Mouse (Mus musculus) midbrain, embryonic 11.5 days (tissue): ENCODE results near the gene Sftpd. TPM values are rescaled to one million over a fixed set of nuclear protein-coding genes. Genes with fewer than 3 reads are reported as not detected.
A peak's percentile ranks its signal among the peaks of the same experiment; 100 is the strongest.

ENCODE experiments used
- ATAC-seq: fragments of 200-750 bp; cut with Nextera tagmentation; 2 replicates; pipeline ENCODE4 v1.8.0; 2017; ENCODE audit warnings: moderate TSS enrichment, moderate library complexity; ENCODE audit not compliant: low FRiP score
- DNase-seq: peaks from one replicate; pipeline ENCODE4 v3.0.0; 2015; ENCODE audit warnings: low spot score; ENCODE audit errors: missing footprints
- H3K27ac ChIP-seq: fragments of 300-500 bp; sonication (generic); 2 replicates; pipeline ENCODE4 v1.5.1; 2014; ENCODE audit warnings: low read depth, low read length
- H3K27me3 ChIP-seq: fragments of 300-500 bp; sonication (generic); 2 replicates; pipeline ENCODE4 v1.6.1; 2014; ENCODE audit warnings: mild to moderate bottlenecking, low read length, moderate library complexity, mixed read lengths; ENCODE audit not compliant: control insufficient read depth, insufficient read depth
- H3K36me3 ChIP-seq: fragments of 300-500 bp; sonication (generic); 2 replicates; pipeline ENCODE4 v1.6.1; 2014; ENCODE audit warnings: mild to moderate bottlenecking, low read length, moderate library complexity, mixed read lengths; ENCODE audit not compliant: control insufficient read depth, insufficient read depth
- H3K4me1 ChIP-seq: fragments of 300-500 bp; sonication (generic); 2 replicates; pipeline ENCODE4 v1.6.1; 2014; ENCODE audit warnings: low read length; ENCODE audit not compliant: control insufficient read depth, insufficient read depth
- H3K4me2 ChIP-seq: fragments of 300-500 bp; sonication (generic); 2 replicates; pipeline ENCODE4 v1.6.1; 2014; ENCODE audit warnings: mild to moderate bottlenecking, moderate library complexity
- H3K4me3 ChIP-seq: fragments of 300-500 bp; sonication (generic); 2 replicates; pipeline ENCODE4 v1.5.1; 2014; ENCODE audit warnings: low read depth, low read length
- H3K9ac ChIP-seq: fragments of 300-500 bp; sonication (generic); 2 replicates; pipeline ENCODE4 v1.6.1; 2014; ENCODE audit warnings: low read length
- H3K9me3 ChIP-seq: fragments of 300-500 bp; sonication (generic); 2 replicates; pipeline ENCODE4 v1.6.1; 2016; ENCODE audit warnings: low read length; ENCODE audit not compliant: control insufficient read depth
- WGBS: fragments of 180-500 bp; shearing (Covaris S2); extraction: QIAGEN DNeasy Blood & Tissue Kit; methylation state at CpG from one replicate; pipeline ENCODE4 v1.1.7; 2014; 5-methylcytosine and 5-hydroxymethylcytosine counted together
- polyA plus RNA-seq: library from polyadenylated mRNA; unstranded; fragments of >200 nt; fragmentation: Nextera tagmentation; extraction: Ambion mirVana; gene quantifications from 2 replicates; pipeline ENCODE4 v1.2.1, GENCODE M21; 2014

Sftpd gene
- polyA plus RNA-seq, 1 experiment from 2014 or later = not detected

DNA sequence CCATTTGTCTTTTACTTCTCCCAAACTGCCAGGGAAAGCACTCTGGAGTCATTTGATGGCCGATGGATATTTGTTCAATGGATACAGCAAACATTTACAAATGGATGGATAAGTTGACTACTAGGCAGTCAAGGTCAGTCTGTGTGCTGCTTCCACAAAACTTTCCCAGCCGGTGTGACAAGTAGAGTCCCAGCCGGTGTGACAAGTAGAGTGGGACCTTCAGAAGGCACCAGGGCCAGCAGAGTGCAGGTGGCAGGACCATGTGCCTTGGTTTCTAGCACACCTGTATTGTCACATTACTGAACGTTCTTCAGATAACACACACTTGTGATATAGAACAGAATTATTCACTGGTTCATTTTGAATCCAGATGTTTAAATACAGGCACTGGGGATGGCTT is 24.9 kb downstream of the Sftpd start:
- Histone ChIP-seq H3K9me3 (no peaks in the 10 kb centered on the region), H3K9ac (no peak overlapping the region), H3K27ac (no peak overlapping the region), H3K4me3 (no peak overlapping the region), H3K4me2 (no peak overlapping the region), H3K27me3 (no peaks in the 10 kb centered on the region), H3K4me1 (no peaks in the 10 kb centered on the region), H3K36me3 (no peaks in the 10 kb centered on the region)
- no peak for ATAC-seq
- no peak for DNase-seq
- WGBS = 87% methylated on average over 4 of the region's 4 CpGs

DNA sequence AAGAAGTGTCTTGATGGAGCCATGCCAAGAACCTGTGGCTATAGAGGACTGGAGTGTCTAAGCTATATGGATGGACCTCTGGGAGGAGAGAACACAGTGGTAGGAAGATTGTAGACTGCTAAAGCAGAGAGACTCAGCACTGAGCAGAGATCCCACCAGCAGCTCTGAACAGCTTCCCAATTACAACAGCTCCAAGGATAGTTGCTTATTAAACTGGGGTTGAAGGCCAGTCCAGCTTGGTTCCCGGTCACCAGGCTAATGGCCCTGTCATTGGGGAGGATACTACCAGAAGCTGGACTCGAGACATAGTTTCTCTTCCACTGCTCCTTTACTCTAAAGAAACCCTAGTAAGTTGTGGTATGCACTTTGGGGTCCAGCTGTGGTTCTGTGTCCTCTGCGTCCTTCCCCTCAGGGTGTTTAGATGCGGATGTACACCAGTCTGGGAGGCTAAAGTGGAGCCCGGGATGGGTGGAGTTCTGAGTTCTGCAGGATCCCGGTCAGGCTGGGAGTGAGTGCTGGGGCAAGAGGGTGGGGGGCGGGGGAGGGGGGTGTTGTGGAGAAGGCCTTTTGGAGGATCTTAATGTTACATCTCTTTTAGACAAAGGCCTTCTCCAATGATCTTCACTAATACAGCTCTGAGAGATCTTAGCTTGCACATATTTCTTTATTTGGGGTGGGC is 33.6 kb downstream of the Sftpd start, which contains the start of gene Mbl1:
Mbl1 (plus strand) TSS at position 239 of the 679 bp plus-strand sequence.
- DNase-seq (no peak), ATAC-seq (no peak)
- Histone ChIP-seq H3K9ac (no peak within 1 kb of the TSS), H3K36me3 (no peaks in the 10 kb centered on the region), H3K4me1 (no peaks in the 10 kb centered on the region), H3K27me3 (no peaks in the 10 kb centered on the region), H3K4me2 (no peak within 1 kb of the TSS), H3K9me3 (no peaks in the 10 kb centered on the region), H3K4me3 (no peak within 1 kb of the TSS), H3K27ac (no peak within 1 kb of the TSS)
- WGBS = 85% methylated on average over 7 of the region's 7 CpGs

DNA sequence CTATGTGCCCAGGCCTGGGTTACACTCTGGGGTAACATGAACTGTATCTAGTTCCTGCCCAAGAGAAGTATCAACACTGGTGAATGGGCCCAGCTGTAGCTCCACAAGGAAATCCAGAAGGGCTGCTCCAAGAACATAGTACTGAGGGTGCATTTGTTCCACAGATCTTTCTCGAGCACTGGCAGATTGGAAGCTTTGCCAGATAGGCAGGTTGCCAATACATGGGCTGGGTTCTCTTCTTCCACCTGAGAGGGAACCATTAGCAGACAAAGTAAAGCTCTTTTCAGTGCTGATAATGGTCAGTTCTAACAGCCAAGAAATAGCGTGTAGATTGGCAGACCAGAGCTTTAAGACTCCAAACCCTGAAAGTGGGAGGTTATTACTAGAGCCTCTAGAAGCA is 37.6 kb downstream of the Sftpd start:
- DNase-seq (no peak), ATAC-seq (no peak)
- Histone ChIP-seq H3K9me3 (no peaks in the 10 kb centered on the region), H3K4me1 (no peaks in the 10 kb centered on the region), H3K4me3 (no peak overlapping the region), H3K27ac (no peak overlapping the region), H3K27me3 (no peaks in the 10 kb centered on the region), H3K9ac (no peak overlapping the region), H3K36me3 (no peaks in the 10 kb centered on the region), H3K4me2 (no peak overlapping the region)
- WGBS = 91% methylated on average over 2 of the region's 2 CpGs

DNA sequence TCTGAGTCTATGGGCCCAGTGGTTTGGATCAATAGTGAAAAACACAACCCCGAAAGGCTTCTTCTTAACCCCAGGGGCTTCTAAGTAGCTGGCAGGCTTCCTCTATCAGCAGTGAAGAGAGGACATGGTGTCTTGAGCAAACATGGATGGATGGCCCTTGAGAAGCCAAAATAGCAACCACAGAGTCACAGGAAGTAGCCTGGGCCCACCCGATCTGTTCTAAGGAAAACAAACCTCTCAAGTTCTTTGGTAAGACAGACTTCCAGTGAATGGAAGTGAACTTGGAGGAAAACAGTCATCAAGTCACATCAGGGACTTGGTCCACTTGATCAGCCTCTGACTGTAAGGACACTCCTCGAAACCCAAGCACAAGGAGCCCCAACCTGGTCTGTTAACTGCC is 38.0 kb downstream of the Sftpd start:
- WGBS = 85% methylated on average over 3 of the region's 3 CpGs

DNA sequence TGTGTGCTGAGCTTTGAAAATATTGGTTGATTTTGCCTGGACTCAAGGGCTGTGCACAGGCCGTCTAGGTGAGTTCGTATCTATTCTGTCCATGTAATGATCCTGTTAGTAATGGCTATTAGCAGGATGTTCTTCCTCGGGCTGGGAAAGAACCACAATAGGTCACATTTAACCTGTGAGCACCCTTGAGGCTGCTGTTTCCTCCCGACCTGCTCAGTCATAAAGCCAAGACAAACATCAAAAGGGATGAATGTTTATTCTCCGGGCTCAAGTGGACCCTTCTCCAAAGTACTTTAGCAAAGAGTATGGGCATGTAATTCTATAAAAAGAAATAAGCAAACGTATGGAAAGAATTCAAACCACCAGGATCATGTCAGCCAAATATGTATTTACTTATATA is 38.9 kb downstream of the Sftpd start:
- H3K9me3 ChIP-seq = no peaks in the 10 kb centered on the region
- no peak overlapping the region for H3K27ac ChIP-seq
- no peaks in the 10 kb centered on the region for H3K27me3 ChIP-seq
- DNase-seq = no peak
- WGBS = 67% methylated on average over 6 of the region's 6 CpGs
- H3K4me3 ChIP-seq = no peak overlapping the region
- H3K4me1 ChIP-seq = no peaks in the 10 kb centered on the region
- no peak overlapping the region for H3K4me2 ChIP-seq
- ATAC-seq = no peak
- H3K36me3 ChIP-seq = no peaks in the 10 kb centered on the region
- no peak overlapping the region for H3K9ac ChIP-seq

More for the DNA sequence above, 38.0 kb downstream of the Sftpd start:
- no peak overlapping the region for H3K9ac ChIP-seq
- H3K27me3 ChIP-seq = no peaks in the 10 kb centered on the region
- H3K4me3 ChIP-seq = no peak overlapping the region
- no peaks in the 10 kb centered on the region for H3K9me3 ChIP-seq
- ATAC-seq = no peak
- no peak overlapping the region for H3K27ac ChIP-seq
- H3K36me3 ChIP-seq = no peaks in the 10 kb centered on the region
- H3K4me1 ChIP-seq = no peaks in the 10 kb centered on the region
- no peak overlapping the region for H3K4me2 ChIP-seq
- no peak for DNase-seq

DNA sequence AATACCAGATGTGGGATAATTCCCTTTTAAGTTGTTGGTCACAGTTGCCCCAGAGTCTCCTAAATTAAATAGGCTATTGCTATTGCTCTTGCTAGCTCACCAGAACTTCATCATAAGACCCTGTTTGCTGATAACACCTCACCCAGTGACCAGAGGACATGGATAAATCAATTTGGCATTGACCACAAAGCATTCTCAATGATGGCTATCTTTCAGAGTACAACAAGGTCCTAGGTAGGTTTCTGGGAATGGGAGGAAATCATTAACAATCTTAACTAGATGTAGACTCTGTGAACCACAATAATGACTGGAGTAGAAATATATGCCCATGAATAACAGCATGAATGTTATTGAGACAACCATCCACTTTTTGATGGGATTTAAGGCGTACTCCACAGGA is 44.3 kb downstream of the Sftpd start:
- Histone ChIP-seq H3K36me3 (no peaks in the 10 kb centered on the region), H3K9me3 (no peaks in the 10 kb centered on the region), H3K4me1 (no peaks in the 10 kb centered on the region), H3K4me2 (no peak overlapping the region), H3K27me3 (no peaks in the 10 kb centered on the region), H3K4me3 (no peak overlapping the region), H3K27ac (no peak overlapping the region), H3K9ac (no peak overlapping the region)
- no peak for DNase-seq
- 83% methylated on average over 1 of the region's 1 CpGs for WGBS
- no peak for ATAC-seq

DNA sequence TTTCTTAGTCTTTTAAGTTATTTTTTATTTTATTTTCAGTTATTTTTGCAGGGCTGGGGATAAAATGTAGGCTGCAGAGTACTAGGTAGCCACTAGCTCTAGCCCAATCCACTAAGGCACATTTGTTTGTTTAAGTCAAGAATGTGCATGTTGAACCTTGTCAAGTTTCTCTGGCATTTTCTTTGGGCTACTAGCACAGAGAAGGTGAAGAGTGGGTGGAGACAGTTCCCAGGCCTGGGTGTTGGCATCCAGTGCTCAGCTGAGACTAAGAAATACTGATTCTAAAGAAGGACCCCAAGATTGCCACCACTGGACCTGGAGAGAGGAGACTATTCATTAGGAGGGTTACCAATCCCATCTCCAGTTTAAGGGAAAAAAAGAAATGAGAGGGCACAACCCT is 47.9 kb downstream of the Sftpd start:
- H3K4me1 ChIP-seq = no peaks in the 10 kb centered on the region
- no peaks in the 10 kb centered on the region for H3K9me3 ChIP-seq
- H3K9ac ChIP-seq = no peak overlapping the region
- DNase-seq = no peak
- H3K36me3 ChIP-seq = no peaks in the 10 kb centered on the region
- ATAC-seq = no peak
- no peak overlapping the region for H3K27ac ChIP-seq
- no peaks in the 10 kb centered on the region for H3K27me3 ChIP-seq
- no peak overlapping the region for H3K4me3 ChIP-seq
- no peak overlapping the region for H3K4me2 ChIP-seq

DNA sequence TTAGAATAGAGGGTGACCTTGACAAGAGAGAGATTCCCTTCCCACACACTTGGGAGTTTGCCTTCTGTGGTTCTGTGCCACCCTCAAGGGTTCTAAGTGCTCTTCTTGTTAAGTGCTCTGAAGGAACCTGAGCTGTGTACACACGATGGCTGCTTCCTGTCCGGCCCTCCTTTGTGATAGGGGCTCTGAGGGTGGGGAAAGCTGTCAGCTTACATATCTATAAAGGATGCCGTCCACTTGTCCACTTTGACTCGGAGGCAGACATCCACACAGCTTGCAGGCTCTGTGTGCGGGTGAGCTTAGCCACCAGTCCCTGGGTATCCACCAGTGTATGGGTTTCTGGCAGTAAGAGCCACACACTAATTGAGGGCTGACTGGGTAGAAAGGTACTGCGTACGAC is 53.4 kb downstream of the Sftpd start, which contains the start of gene Sftpa1:
Sftpa1 (plus strand) TSS at position 243 of the 400 bp plus-strand sequence.
- Histone ChIP-seq H3K4me1 (no peaks in the 10 kb centered on the region), H3K9me3 (no peaks in the 10 kb centered on the region), H3K36me3 (no peaks in the 10 kb centered on the region), H3K4me3 (no peak within 1 kb of the TSS), H3K27ac (no peak within 1 kb of the TSS), H3K27me3 (no peaks in the 10 kb centered on the region), H3K4me2 (no peak within 1 kb of the TSS), H3K9ac (no peak within 1 kb of the TSS)
- 78% methylated on average over 7 of the region's 7 CpGs for WGBS
- no peak for ATAC-seq
- no peak for DNase-seq

DNA sequence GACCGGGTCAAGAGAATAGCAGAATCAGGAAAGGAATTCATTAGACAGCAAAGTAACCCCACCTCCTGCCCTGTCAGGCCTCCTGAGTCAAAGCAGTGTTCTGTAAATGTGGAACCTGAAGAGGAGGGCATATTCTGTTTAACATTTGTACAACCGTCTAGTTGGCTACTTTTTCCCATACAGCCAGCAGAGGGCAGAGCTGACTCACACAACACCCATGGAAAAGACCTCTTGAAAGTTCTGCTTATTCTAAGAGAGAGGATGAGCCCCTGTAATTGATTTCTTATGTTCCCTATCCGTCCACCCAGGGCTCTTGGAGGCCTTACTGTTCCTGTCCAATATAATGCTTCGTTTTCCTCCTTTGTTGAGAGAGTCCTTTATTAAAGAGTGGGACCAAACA is 57.0 kb downstream of the Sftpd start:
- Histone ChIP-seq H3K9me3 (no peaks in the 10 kb centered on the region), H3K4me3 (no peak overlapping the region), H3K4me2 (no peak overlapping the region), H3K36me3 (no peaks in the 10 kb centered on the region), H3K4me1 (no peaks in the 10 kb centered on the region), H3K27me3 (no peaks in the 10 kb centered on the region), H3K9ac (no peak overlapping the region), H3K27ac (no peak overlapping the region)
- DNase-seq (peak; percentile 87), ATAC-seq (0 out of 2 replicates have a peak, but pooled peaks have one; percentile 30)
- WGBS = 24% methylated on average over 4 of the region's 4 CpGs
